ENCODE assay signal across 16 mouse cellular contexts in genomic region chr12:82365276-82365875, GRCm38 (mm10).
DNase-seq lines count a peak whose midpoint lies in the region; ATAC-seq lines count a peak whose summit lies in the region.
"Had no signal": no experiment of that assay in that cellular context is flagged by ENCODE, and none has a peak within 500 bp of the region (broad histone marks: within the 10 kb centered on the region; RNA-seq: fewer than 3 reads in every experiment).

No protein-coding gene starts in this region.

- no peak overlapping the region for H3K4me2 ChIP-seq in heart, embryonic 15.5 days
- no peak overlapping the region for H3K4me2 ChIP-seq in heart, embryonic 12.5 days
- H3K4me2 ChIP-seq in limb, embryonic 13.5 days (replicated peaks), result no peak overlapping the region
- H3K4me2 ChIP-seq: embryonic facial prominence, embryonic 12.5 days; midbrain, embryonic 13.5 days had no signal

- DNase-seq in MN1 (ENCODE audit: low spot score), result peak; percentile 48
- peak; percentile 25 for DNase-seq in embryo, embryonic 10.5 days (ENCODE audit: low spot score)
- no peak for DNase-seq in gastrocnemius, postnatal 25 days
- no peak for DNase-seq in urinary bladder, postnatal 4 days (ENCODE audit: low spot score in 2 of 2)
- DNase-seq: adrenal gland, adult 8-10 months; cerebellum, adult 9-10 months; gastrocnemius, postnatal 36 days; liver, postnatal 0 days; thymus, postnatal 36 days had no signal

- 31% methylated on average over 5 of the region's 5 CpGs for WGBS in heart, embryonic 15.5 days
- whole genome bisulfite sequencing in heart, embryonic 12.5 days, result 27% methylated on average over 5 of the region's 5 CpGs
- 28% methylated on average over 5 of the region's 5 CpGs for WGBS in limb, embryonic 13.5 days

- H3K27ac ChIP-seq in heart, embryonic 15.5 days, result peak overlapping the region; percentile 36; the same call in 1 of the 2 replicates
- no peak overlapping the region; the same call in 1 of the 2 replicates for H3K27ac ChIP-seq in heart, embryonic 12.5 days (ENCODE audit: poor library complexity, severe bottlenecking)
- 0 out of 2 replicates have a peak overlapping the region, but pooled peaks have one; percentile 6 for H3K27ac ChIP-seq in limb, embryonic 13.5 days
- H3K27ac ChIP-seq: embryonic facial prominence, embryonic 12.5 days; hindbrain, embryonic 10.5 days; midbrain, embryonic 13.5 days had no signal

- H3K9ac ChIP-seq in heart, embryonic 15.5 days, result no peak overlapping the region
- H3K9ac ChIP-seq in heart, embryonic 12.5 days, result no peak overlapping the region
- H3K9ac ChIP-seq in limb, embryonic 13.5 days, result no peak overlapping the region
- H3K9ac ChIP-seq: embryonic facial prominence, embryonic 12.5 days; liver, postnatal 0 days; midbrain, embryonic 13.5 days had no signal

- H3K4me3 ChIP-seq in heart, embryonic 15.5 days, result no peak overlapping the region
- H3K4me3 ChIP-seq in heart, embryonic 12.5 days, result no peak overlapping the region
- H3K4me3 ChIP-seq in limb, embryonic 13.5 days, result no peak overlapping the region
- H3K4me3 ChIP-seq: embryonic facial prominence, embryonic 12.5 days; hindbrain, embryonic 10.5 days; midbrain, embryonic 13.5 days had no signal

- H3K36me3 ChIP-seq in heart, embryonic 15.5 days, result no peaks in the 10 kb centered on the region
- H3K36me3 ChIP-seq in heart, embryonic 12.5 days, result peaks cover 4% of the 10 kb centered on the region; the same call in 1 of the 2 replicates
- H3K36me3 ChIP-seq in limb, embryonic 13.5 days, result peaks cover 8% of the 10 kb centered on the region
- H3K36me3 ChIP-seq: midbrain, embryonic 13.5 days had no signal

- no peaks in the 10 kb centered on the region for H3K27me3 ChIP-seq in heart, embryonic 15.5 days
- no peaks in the 10 kb centered on the region for H3K27me3 ChIP-seq in heart, embryonic 12.5 days (replicated peaks)
- H3K27me3 ChIP-seq in limb, embryonic 13.5 days, result no peaks in the 10 kb centered on the region
- H3K27me3 ChIP-seq: embryonic facial prominence, embryonic 12.5 days; midbrain, embryonic 13.5 days had no signal

- no peak for ATAC-seq in heart, embryonic 15.5 days (replicated peaks; ENCODE audit: insufficient number of reproducible peaks, insufficient read depth, low FRiP score, low read depth)
- no peak for ATAC-seq in heart, embryonic 12.5 days (ENCODE audit: insufficient number of reproducible peaks, low FRiP score)
- ATAC-seq in limb, embryonic 13.5 days (ENCODE audit: low FRiP score, low read depth), result no peak
- ATAC-seq: inflammation-experienced regulatory T-cells, adult 6 months; liver, postnatal 0 days; midbrain, embryonic 13.5 days had no signal

- peaks cover 7% of the 10 kb centered on the region for H3K4me1 ChIP-seq in heart, embryonic 15.5 days (replicated peaks)
- H3K4me1 ChIP-seq in heart, embryonic 12.5 days (replicated peaks), result peaks cover 32% of the 10 kb centered on the region
- H3K4me1 ChIP-seq in limb, embryonic 13.5 days, result peaks cover 11% of the 10 kb centered on the region
- H3K4me1 ChIP-seq: embryonic facial prominence, embryonic 12.5 days had no signal

- H3K9me3 ChIP-seq in heart, embryonic 15.5 days (replicated peaks), result no peaks in the 10 kb centered on the region
- no peaks in the 10 kb centered on the region for H3K9me3 ChIP-seq in heart, embryonic 12.5 days (replicated peaks)
- no peaks in the 10 kb centered on the region for H3K9me3 ChIP-seq in limb, embryonic 13.5 days
- H3K9me3 ChIP-seq: embryonic facial prominence, embryonic 12.5 days; hindbrain, embryonic 10.5 days; midbrain, embryonic 13.5 days had no signal

Comparison
In these comparisons a context has a peak if more than half of its experiments do, and no peak if none do; other contexts are left out.
1. DNase-seq: peak in MN1 (single experiment) and embryo, embryonic 10.5 days (single experiment); none in gastrocnemius, postnatal 25 days (single experiment) and urinary bladder, postnatal 4 days (0 of 2).